Mouse (Mus musculus): ENCODE measurements around the gene Cnpy1. TPM values are rescaled to one million over a fixed set of nuclear protein-coding genes. Genes with fewer than 3 reads are reported as not detected.

Cnpy1 gene
- polyA plus RNA-seq, 1 experiment = 0.06 TPM

DNA sequence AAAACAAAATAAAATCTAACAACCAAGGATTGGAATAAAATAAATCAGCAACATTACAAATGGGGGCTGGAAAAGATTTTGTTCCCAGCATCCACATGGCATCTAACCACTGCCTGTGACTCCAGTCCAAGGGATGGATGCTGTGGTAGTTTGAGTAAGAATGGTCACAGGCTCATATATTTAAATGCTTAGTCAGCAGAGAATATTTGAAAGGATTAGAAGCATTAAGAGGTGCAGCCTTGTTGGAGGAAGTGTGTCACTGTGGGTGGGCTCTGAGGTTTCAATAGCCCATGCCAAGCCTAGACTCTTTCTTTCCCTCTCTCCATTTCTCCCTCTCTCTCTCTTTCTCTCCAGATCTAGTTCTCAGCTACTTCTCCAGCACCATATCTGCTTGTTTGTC lies 20.0 kb upstream of the Cnpy1 start:
- H3K4me1 ChIP-seq (ENCODE audit: control insufficient read depth, insufficient read depth, low read length) = no peaks in the 10 kb centered on the region
- no peak overlapping the region for H3K4me3 ChIP-seq (ENCODE audit: insufficient read depth, low read length)
- TF ChIP-seq CTCF (IDR thresholded peaks at IDR 0.05; ENCODE audit: extremely low read depth, insufficient read depth, low read length) (no peak), POLR2A (IDR thresholded peaks at IDR 0.05; ENCODE audit: extremely low read depth, insufficient read depth, low read length) (no peak)

DNA sequence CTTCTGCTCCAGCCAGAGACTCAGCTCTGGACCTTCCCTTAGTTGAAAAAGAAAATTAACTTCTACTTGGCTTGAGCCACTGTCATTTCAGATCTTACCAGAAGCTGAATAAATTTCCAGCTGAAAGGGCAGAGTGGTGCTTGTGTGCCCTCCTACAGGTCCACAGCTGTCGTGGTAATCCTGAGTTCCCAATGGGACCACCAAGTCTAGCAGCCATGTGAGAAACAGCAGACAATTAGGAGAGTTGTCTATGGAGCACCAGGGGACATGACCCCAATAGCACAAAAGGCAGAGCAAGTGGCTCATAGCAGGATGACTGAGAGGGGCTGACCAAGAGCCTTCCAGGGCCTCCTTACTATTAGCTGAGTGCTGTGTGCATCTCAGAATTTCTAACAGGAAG lies 18.2 kb upstream of the Cnpy1 start:
- no peaks in the 10 kb centered on the region for H3K4me1 ChIP-seq (ENCODE audit: control insufficient read depth, insufficient read depth, low read length)
- no peak overlapping the region for H3K4me3 ChIP-seq (ENCODE audit: insufficient read depth, low read length)
- TF ChIP-seq CTCF (IDR thresholded peaks at IDR 0.05; ENCODE audit: extremely low read depth, insufficient read depth, low read length) (no peak), POLR2A (IDR thresholded peaks at IDR 0.05; ENCODE audit: extremely low read depth, insufficient read depth, low read length) (no peak)
- no peak overlapping the region for H3K27ac ChIP-seq (ENCODE audit: insufficient read depth, low read length)

More for the DNA sequence above, 20.0 kb upstream of the Cnpy1 start:
- H3K27ac ChIP-seq (ENCODE audit: insufficient read depth, low read length) = no peak overlapping the region

DNA sequence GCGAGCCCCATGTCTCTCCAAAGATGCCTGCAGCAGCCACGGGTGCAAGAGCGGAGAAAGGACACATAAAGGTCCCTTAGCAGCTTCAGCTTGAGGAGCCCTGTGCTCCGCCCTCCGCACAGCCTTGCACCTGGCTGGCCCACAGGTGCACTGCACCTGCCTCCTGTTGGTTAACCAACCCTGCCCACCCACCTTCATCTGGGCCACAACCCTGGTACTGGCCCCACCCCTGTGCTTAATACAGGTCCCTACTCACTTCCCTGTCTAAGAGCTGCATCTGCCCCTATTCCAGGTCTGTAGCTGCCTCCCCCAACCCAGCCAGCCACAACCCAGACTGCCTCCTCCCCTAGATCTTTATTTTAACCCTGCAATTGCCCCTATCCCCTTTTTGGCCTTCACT lies 16.5 kb upstream of the Cnpy1 start:
- TF ChIP-seq CTCF (IDR thresholded peaks at IDR 0.05; ENCODE audit: extremely low read depth, insufficient read depth, low read length) (no peak), POLR2A (IDR thresholded peaks at IDR 0.05; ENCODE audit: extremely low read depth, insufficient read depth, low read length) (no peak)
- H3K4me3 ChIP-seq (ENCODE audit: insufficient read depth, low read length) = no peak overlapping the region
- H3K27ac ChIP-seq (ENCODE audit: insufficient read depth, low read length) = no peak overlapping the region
- H3K4me1 ChIP-seq (ENCODE audit: control insufficient read depth, insufficient read depth, low read length) = no peaks in the 10 kb centered on the region

DNA sequence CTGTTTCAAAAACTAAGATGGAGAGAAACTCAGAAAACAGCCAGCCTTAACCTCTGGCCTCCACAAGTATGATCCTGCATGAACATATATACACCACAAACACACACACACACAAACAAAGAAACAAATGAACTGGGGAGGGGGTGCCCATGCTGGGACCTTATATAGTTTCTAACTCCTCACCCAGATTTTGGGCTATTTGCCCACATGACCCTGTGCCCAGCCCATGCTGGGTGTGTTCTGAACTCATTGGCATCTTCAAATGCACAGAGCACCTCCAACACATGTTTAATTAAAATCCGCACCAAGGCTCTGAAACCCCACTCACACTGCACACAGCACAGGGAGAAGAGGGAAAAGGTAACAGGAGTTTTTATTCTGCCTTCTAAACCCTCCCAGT lies 14.3 kb upstream of the Cnpy1 start:
- H3K4me3 ChIP-seq (ENCODE audit: insufficient read depth, low read length) = no peak overlapping the region
- H3K4me1 ChIP-seq (ENCODE audit: control insufficient read depth, insufficient read depth, low read length) = no peaks in the 10 kb centered on the region
- no peak overlapping the region for H3K27ac ChIP-seq (ENCODE audit: insufficient read depth, low read length)
- TF ChIP-seq POLR2A (IDR thresholded peaks at IDR 0.05; ENCODE audit: extremely low read depth, insufficient read depth, low read length) (no peak), CTCF (IDR thresholded peaks at IDR 0.05; ENCODE audit: extremely low read depth, insufficient read depth, low read length) (no peak)

DNA sequence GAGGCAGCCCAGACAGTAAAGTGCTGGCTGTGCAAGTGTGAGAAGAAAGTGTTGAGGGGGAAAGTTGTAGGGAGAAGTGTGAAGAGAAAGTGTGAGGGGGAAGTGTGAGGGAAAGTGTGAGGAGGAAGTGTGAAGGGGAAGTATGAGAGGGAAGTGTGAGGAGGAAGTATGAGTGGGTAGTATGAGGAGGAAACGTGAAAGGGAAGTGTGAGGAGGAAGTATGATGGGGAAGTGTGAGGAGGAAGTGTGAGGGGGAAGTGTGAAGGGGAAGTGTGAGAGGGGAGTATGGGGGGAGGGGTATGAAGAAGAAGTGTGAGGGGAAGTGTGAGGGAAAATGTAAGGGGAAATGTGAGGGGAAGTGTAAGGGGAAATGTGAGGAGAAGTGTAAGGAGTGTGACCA lies 13.8 kb upstream of the Cnpy1 start:
- H3K4me1 ChIP-seq (ENCODE audit: control insufficient read depth, insufficient read depth, low read length) = no peaks in the 10 kb centered on the region
- no peak overlapping the region for H3K4me3 ChIP-seq (ENCODE audit: insufficient read depth, low read length)
- TF ChIP-seq CTCF (IDR thresholded peaks at IDR 0.05; ENCODE audit: extremely low read depth, insufficient read depth, low read length) = no peak
- no peak for TF ChIP-seq POLR2A (IDR thresholded peaks at IDR 0.05; ENCODE audit: extremely low read depth, insufficient read depth, low read length)

GRCm38 (mm10) chr5:28257816-28258215 lies 12.2 kb upstream of the Cnpy1 start:
- H3K27ac ChIP-seq (ENCODE audit: insufficient read depth, low read length) = no peak overlapping the region
- H3K4me1 ChIP-seq (ENCODE audit: control insufficient read depth, insufficient read depth, low read length) = no peaks in the 10 kb centered on the region
- TF ChIP-seq CTCF (IDR thresholded peaks at IDR 0.05; ENCODE audit: extremely low read depth, insufficient read depth, low read length) = no peak
- no peak for TF ChIP-seq POLR2A (IDR thresholded peaks at IDR 0.05; ENCODE audit: extremely low read depth, insufficient read depth, low read length)
- no peak overlapping the region for H3K4me3 ChIP-seq (ENCODE audit: insufficient read depth, low read length)

More for the DNA sequence above, 13.8 kb upstream of the Cnpy1 start:
- H3K27ac ChIP-seq (ENCODE audit: insufficient read depth, low read length) = no peak overlapping the region

GRCm38 (mm10) chr5:28252999-28253398 lies 7.4 kb upstream of the Cnpy1 start:
- Histone ChIP-seq H3K4me3 (ENCODE audit: insufficient read depth, low read length) (no peak overlapping the region), H3K27ac (ENCODE audit: insufficient read depth, low read length) (no peak overlapping the region), H3K4me1 (ENCODE audit: control insufficient read depth, insufficient read depth, low read length) (no peaks in the 10 kb centered on the region)
- TF ChIP-seq CTCF (IDR thresholded peaks at IDR 0.05; ENCODE audit: extremely low read depth, insufficient read depth, low read length) = no peak
- no peak for TF ChIP-seq POLR2A (IDR thresholded peaks at IDR 0.05; ENCODE audit: extremely low read depth, insufficient read depth, low read length)

GRCm38 (mm10) chr5:28252260-28252659 lies 6.7 kb upstream of the Cnpy1 start:
- H3K27ac ChIP-seq (ENCODE audit: insufficient read depth, low read length) = no peak overlapping the region
- no peaks in the 10 kb centered on the region for H3K4me1 ChIP-seq (ENCODE audit: control insufficient read depth, insufficient read depth, low read length)
- no peak overlapping the region for H3K4me3 ChIP-seq (ENCODE audit: insufficient read depth, low read length)
- TF ChIP-seq POLR2A (IDR thresholded peaks at IDR 0.05; ENCODE audit: extremely low read depth, insufficient read depth, low read length) (no peak), CTCF (IDR thresholded peaks at IDR 0.05; ENCODE audit: extremely low read depth, insufficient read depth, low read length) (no peak)

DNA sequence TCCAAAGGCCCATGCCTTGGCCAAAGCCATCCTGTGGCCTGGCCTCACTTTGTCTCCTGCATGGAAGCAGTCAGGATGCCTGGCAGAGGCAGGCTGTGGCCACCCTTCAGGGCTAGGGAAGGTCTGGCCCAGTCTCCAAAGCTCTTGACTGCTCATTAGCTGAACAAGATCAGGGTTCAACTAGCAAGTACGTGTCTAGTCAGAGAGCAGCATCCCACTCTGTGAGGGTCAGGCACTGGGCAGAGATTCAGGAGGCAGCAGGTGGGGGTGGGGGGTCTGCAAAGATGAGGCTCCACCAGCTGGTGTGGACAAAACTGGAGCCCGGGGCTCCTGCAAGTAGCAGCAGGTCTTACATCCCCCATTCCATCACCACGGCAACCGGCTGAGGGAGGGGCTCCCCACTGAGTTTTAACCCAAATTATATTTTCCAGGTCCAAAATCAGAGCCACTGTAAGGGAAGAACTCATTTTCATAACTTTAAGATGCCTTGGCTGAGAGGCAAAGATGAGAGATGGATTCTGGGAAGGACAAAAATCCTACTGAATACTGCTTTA lies 5.7 kb upstream of the Cnpy1 start:
- no peak for TF ChIP-seq POLR2A (IDR thresholded peaks at IDR 0.05; ENCODE audit: extremely low read depth, insufficient read depth, low read length)
- no peak for TF ChIP-seq CTCF (IDR thresholded peaks at IDR 0.05; ENCODE audit: extremely low read depth, insufficient read depth, low read length)
- Histone ChIP-seq H3K27ac (ENCODE audit: insufficient read depth, low read length) (no peak overlapping the region), H3K4me3 (ENCODE audit: insufficient read depth, low read length) (no peak overlapping the region), H3K4me1 (ENCODE audit: control insufficient read depth, insufficient read depth, low read length) (no peaks in the 10 kb centered on the region)

DNA sequence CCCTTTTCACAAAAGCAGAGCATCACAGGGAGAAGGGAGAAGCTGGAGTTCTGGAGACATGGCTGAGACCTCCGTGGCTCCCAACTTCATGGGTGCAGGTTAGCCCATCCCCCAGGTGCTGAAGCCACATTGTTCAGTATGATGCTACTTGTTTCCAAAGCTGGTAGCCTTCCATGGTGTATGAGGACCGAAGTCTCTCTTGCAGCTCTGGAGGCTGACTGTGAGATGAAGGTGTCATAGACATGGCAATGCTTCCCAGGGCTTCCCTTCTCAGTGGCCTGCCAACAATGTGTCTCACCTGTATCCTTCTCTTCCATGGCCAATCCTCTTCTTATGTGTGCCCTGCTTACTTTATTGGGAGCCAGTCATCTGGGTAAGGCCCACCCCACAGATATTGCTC lies 4.9 kb upstream of the Cnpy1 start:
- no peak overlapping the region for H3K27ac ChIP-seq (ENCODE audit: insufficient read depth, low read length)
- H3K4me3 ChIP-seq (ENCODE audit: insufficient read depth, low read length) = no peak overlapping the region
- TF ChIP-seq POLR2A (IDR thresholded peaks at IDR 0.05; ENCODE audit: extremely low read depth, insufficient read depth, low read length) (no peak), CTCF (IDR thresholded peaks at IDR 0.05; ENCODE audit: extremely low read depth, insufficient read depth, low read length) (no peak)
- H3K4me1 ChIP-seq (ENCODE audit: control insufficient read depth, insufficient read depth, low read length) = no peaks in the 10 kb centered on the region

Measured in cortical plate, adult 2 months (tissue).